Mouse (Mus musculus) liver, postnatal 0 days (tissue): ENCODE measurements around the gene Slfn1. TPM values are rescaled to one million over a fixed set of nuclear protein-coding genes. Genes with fewer than 3 reads are reported as not detected.
"Not testable (repeated sequence)": the region's sequence is repeated elsewhere in the genome, so short reads cannot be mapped to it uniquely, and the experiment has no call there.

ENCODE experiments used
- ATAC-seq: fragments of 200-750 bp; cut with Nextera tagmentation; 2 replicates; pipeline ENCODE4 v1.8.0; 2017; ENCODE audit warnings: mild to moderate bottlenecking, moderate library complexity
- DNase-seq: peaks from one replicate; pipeline ENCODE4 v3.0.0-alpha.2; 2016
- H3K27ac ChIP-seq: fragments of 300-500 bp; sonication (generic); 2 replicates; pipeline ENCODE4 v1.5.1; 2014; ENCODE audit warnings: antibody characterized with exemption, moderate library complexity, mild to moderate bottlenecking, low read depth
- H3K27me3 ChIP-seq: fragments of 300-500 bp; sonication (generic); 2 replicates; pipeline ENCODE4 v1.6.1; 2014; ENCODE audit warnings: low read length, control low read depth, mixed read lengths; ENCODE audit not compliant: insufficient read depth
- H3K36me3 ChIP-seq: fragments of 300-500 bp; sonication (generic); replicated peaks from 2 replicates; pipeline ENCODE4 v1.6.1; 2014; ENCODE audit warnings: mild to moderate bottlenecking, control low read depth, low read length, moderate library complexity, mixed read lengths; ENCODE audit not compliant: insufficient read depth
- H3K4me1 ChIP-seq: fragments of 300-500 bp; sonication (generic); 2 replicates; pipeline ENCODE4 v1.6.1; 2014; ENCODE audit warnings: antibody characterized with exemption, mild to moderate bottlenecking, control low read depth; ENCODE audit not compliant: insufficient read depth
- H3K4me2 ChIP-seq: fragments of 300-500 bp; sonication (generic); 2 replicates; pipeline ENCODE4 v1.6.1; 2014; ENCODE audit warnings: low read depth, mild to moderate bottlenecking, low read length, moderate library complexity, mixed read lengths
- H3K4me3 ChIP-seq: fragments of 300-500 bp; sonication (generic); 2 replicates; pipeline ENCODE4 v1.5.1; 2014; ENCODE audit warnings: low read depth, low read length
- H3K9ac ChIP-seq: fragments of 300-500 bp; sonication (generic); replicated peaks from 2 replicates; pipeline ENCODE4 v1.6.1; 2014; ENCODE audit warnings: mild to moderate bottlenecking, moderate library complexity
- H3K9me3 ChIP-seq: fragments of 300-500 bp; sonication (generic); 2 replicates; pipeline ENCODE4 v1.6.1; 2016; ENCODE audit warnings: mild to moderate bottlenecking, control low read depth, low read length, mixed read lengths
- CTCF ChIP-seq: sonication (generic); IDR thresholded peaks from 2 replicates; pipeline ENCODE4 v1.5.1; 2016; ENCODE audit warnings: antibody characterized with exemption, low read depth
- EP300 ChIP-seq: IDR thresholded peaks from 2 replicates; pipeline ENCODE4 v1.6.1; 2016; ENCODE audit warnings: antibody characterized with exemption, low read depth, mild to moderate bottlenecking
- WGBS: fragments of 180-500 bp; shearing (Covaris S2); extraction: QIAGEN DNeasy Blood & Tissue Kit; methylation state at CpG from one replicate; pipeline ENCODE4 v1.1.7; 2014; ENCODE audit not compliant: insufficient replicate concordance; 5-methylcytosine and 5-hydroxymethylcytosine counted together
- polyA plus RNA-seq: library from polyadenylated mRNA; unstranded; fragments of >200 nt; fragmentation: Nextera tagmentation; extraction: Ambion mirVana; gene quantifications from 2 replicates; pipeline ENCODE4 v1.2.1, GENCODE M21; 2015

Gene Slfn1
- polyA plus RNA-seq, 1 experiment from 2014 or later, result 2.6 TPM

- Histone ChIP-seq H3K36me3 (no peaks in the 10 kb centered on the region), H3K27me3 (no peaks in the 10 kb centered on the region), H3K4me2 (no peak overlapping the region), H3K4me3 (no peak overlapping the region), H3K9ac (no peak overlapping the region), H3K4me1 (no peaks in the 10 kb centered on the region), H3K9me3 (no peaks in the 10 kb centered on the region), H3K27ac (no peak overlapping the region)
- TF ChIP-seq EP300 (no peak), CTCF (no peak)
- ATAC-seq, result no peak
- 89% methylated on average over 3 of the region's 3 CpGs for WGBS
- no peak for DNase-seq
Observed at GRCm38 (mm10) chr11:83121131-83121685, 4.6 kb downstream of the Slfn1 start.

- H3K9me3 ChIP-seq, result no peaks in the 10 kb centered on the region
- H3K4me2 ChIP-seq, result no peak overlapping the region
- no peaks in the 10 kb centered on the region for H3K36me3 ChIP-seq
- H3K27ac ChIP-seq, result no peak overlapping the region
- ATAC-seq, result no peak
- DNase-seq, result no peak
- WGBS, result 67% methylated on average over 4 of the region's 4 CpGs
- H3K9ac ChIP-seq, result no peak overlapping the region
- no peaks in the 10 kb centered on the region for H3K4me1 ChIP-seq
- TF ChIP-seq EP300 (no peak), CTCF (no peak)
- H3K4me3 ChIP-seq, result no peak overlapping the region
- no peaks in the 10 kb centered on the region for H3K27me3 ChIP-seq
Observed at GRCm38 (mm10) chr11:83123198-83123597, 6.5 kb downstream of the Slfn1 start.

GRCm38 (mm10) chr11:83124906-83125305 is 8.3 kb downstream of the Slfn1 start:
- no peak for ATAC-seq
- Histone ChIP-seq H3K9ac (no peak overlapping the region), H3K27me3 (no peaks in the 10 kb centered on the region), H3K27ac (no peak overlapping the region), H3K9me3 (no peaks in the 10 kb centered on the region), H3K4me3 (no peak overlapping the region), H3K4me1 (no peaks in the 10 kb centered on the region), H3K4me2 (no peak overlapping the region), H3K36me3 (no peaks in the 10 kb centered on the region)
- 51% methylated on average over 2 of the region's 2 CpGs for WGBS
- no peak for DNase-seq
- TF ChIP-seq CTCF (no peak), EP300 (peak; percentile 56)

- not testable (repeated sequence) for H3K4me2 ChIP-seq, DNase-seq, H3K4me3 ChIP-seq, ATAC-seq, H3K9ac ChIP-seq, H3K4me1 ChIP-seq, H3K27me3 ChIP-seq, H3K27ac ChIP-seq, H3K9me3 ChIP-seq, H3K36me3 ChIP-seq
- WGBS, result 40% methylated on average over 1 of the region's 1 CpGs
Observed at GRCm38 (mm10) chr11:83125633-83126032, 9.0 kb downstream of the Slfn1 start.

- not testable (repeated sequence) for H3K4me1 ChIP-seq, H3K4me2 ChIP-seq, H3K9me3 ChIP-seq, H3K9ac ChIP-seq, H3K27ac ChIP-seq, ATAC-seq, H3K27me3 ChIP-seq, H3K36me3 ChIP-seq, H3K4me3 ChIP-seq, DNase-seq
- 67% methylated on average over 1 of the region's 2 CpGs for WGBS
Observed at GRCm38 (mm10) chr11:83137253-83137652, 20.6 kb downstream of the Slfn1 start.

GRCm38 (mm10) chr11:83148939-83149338 is 32.3 kb downstream of the Slfn1 start:
- not testable (repeated sequence) for H3K4me2 ChIP-seq, H3K27me3 ChIP-seq, H3K4me1 ChIP-seq, H3K9me3 ChIP-seq, H3K4me3 ChIP-seq, H3K36me3 ChIP-seq, ATAC-seq, H3K9ac ChIP-seq, DNase-seq, H3K27ac ChIP-seq
- no CpG with 5 or more reads among the region's 1 CpGs for WGBS

Other genes with a start within 250 kb of the Slfn1 start
- gene Rffl, start 245.6 kb upstream of the Slfn1 start, polyA plus RNA-seq, result 10.1 and 11.3 TPM in 2 replicates
- gene Rad51d, start 226.2 kb upstream of the Slfn1 start, polyA plus RNA-seq, result 3.4 and 4.4 TPM in 2 replicates
- 0.28 and 0.30 TPM in 2 replicates for gene Fndc8, start 224.7 kb upstream of the Slfn1 start, polyA plus RNA-seq
- gene Nle1, start 208.4 kb upstream of the Slfn1 start, polyA plus RNA-seq, result 9.1 and 9.2 TPM in 2 replicates
- gene Unc45b, start 206.3 kb upstream of the Slfn1 start, polyA plus RNA-seq, result 1.6 TPM in 2 replicates
- 4.5 and 5.1 TPM in 2 replicates for gene Slfn5, start 165.5 kb upstream of the Slfn1 start, polyA plus RNA-seq
- gene Slfn9, start 125.0 kb upstream of the Slfn1 start, polyA plus RNA-seq, result 1.8 and 2.2 TPM in 2 replicates
- 0.76 and 1.0 TPM in 2 replicates for gene Slfn8, start 96.0 kb upstream of the Slfn1 start, polyA plus RNA-seq
- 22.3 and 22.7 TPM in 2 replicates for gene Slfn2, start 51.7 kb upstream of the Slfn1 start, polyA plus RNA-seq
- gene Slfn4, start 58.3 kb downstream of the Slfn1 start, polyA plus RNA-seq, result 2.7 and 3.1 TPM in 2 replicates
- 0.77 and 1.1 TPM in 2 replicates for gene Slfn3, start 74.5 kb downstream of the Slfn1 start, polyA plus RNA-seq
- gene Slfn14, start 169.9 kb downstream of the Slfn1 start, polyA plus RNA-seq, result 14.3 and 14.8 TPM in 2 replicates
- gene Ap2b1, start 182.2 kb downstream of the Slfn1 start, polyA plus RNA-seq, result 7.6 and 8.3 TPM in 2 replicates
- gene Pex12, start 185.7 kb downstream of the Slfn1 start, polyA plus RNA-seq, result 6.8 and 7.1 TPM in 2 replicates